Mouse (Mus musculus) E14TG2a.4 (cell line): Measurements from ENCODE around the gene Rnf2.

Experiments
- CTCF ChIP-seq: conservative IDR thresholded peaks from 2 replicates; pipeline ENCODE4 v1.5.1; 2014; ENCODE audit warnings: low read length
- NANOG ChIP-seq: IDR thresholded peaks from 2 replicates; pipeline ENCODE4 v1.6.1; 2014; ENCODE audit warnings: borderline replicate concordance, low read length, mixed read lengths
- POU5F1 ChIP-seq: IDR thresholded peaks from 2 replicates; pipeline ENCODE4 v1.6.1; 2014; ENCODE audit warnings: low read length, borderline replicate concordance

- TF ChIP-seq CTCF (no peak), POU5F1 (no peak), NANOG (no peak)
Measured at GRCm38 (mm10) chr1:151498381-151498780, 2.4 kb downstream of the Rnf2 start.
